Mouse (Mus musculus) left cerebral cortex, postnatal 36 days (tissue): ENCODE measurements around the gene Cyp2ab1. TPM values are rescaled to one million over a fixed set of nuclear protein-coding genes. Genes with fewer than 3 reads are reported as not detected.

Experiments used
- DNase-seq, 2 experiments: peaks; one replicate each; pipeline ENCODE4 v3.0.0; 2021 to 2022; ENCODE audit warnings: low spot score in 2 of 2, mixed read lengths in 1 of 2
- intact Hi-C: fragments of 180-260 bp; cut with DNase I; formaldehyde crosslinking; loops from one replicate; pipeline ENCODE4 v1.15.1; 2025
- total RNA-seq, 2 experiments: library from RNA; stranded (reverse); gene quantifications; 2 replicates each; pipeline ENCODE4 v1.2.3; 2021

Cyp2ab1 gene
- total RNA-seq, 2 experiments from 2014 or later, result not detected

DNA sequence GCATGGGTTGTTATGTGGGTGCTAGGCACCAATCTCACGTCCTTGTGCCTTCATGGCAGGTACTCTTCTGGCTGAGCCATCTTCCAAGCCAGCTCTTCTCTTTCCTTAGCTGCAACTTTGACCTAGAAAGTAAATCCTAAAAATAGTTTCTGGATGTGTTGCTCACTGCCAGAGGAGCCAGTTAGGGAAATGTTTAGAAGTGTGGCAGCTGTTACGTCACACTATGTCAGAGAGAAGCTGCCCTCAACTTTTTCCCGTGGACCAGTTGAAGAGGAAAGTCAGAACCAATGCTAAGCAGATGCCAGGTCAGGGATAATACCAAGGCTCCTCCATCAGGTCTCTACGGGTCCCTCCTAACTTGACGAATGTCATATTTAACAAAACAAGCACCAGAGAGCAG lies 45.8 kb downstream of the Cyp2ab1 start:
- DNase-seq, result no peak
- intact Hi-C loops, result no loop called here

GRCm38 (mm10) chr16:20272994-20273393 lies 52.2 kb downstream of the Cyp2ab1 start:
- intact Hi-C loops, result no loop called here
- DNase-seq, result no peak

DNA sequence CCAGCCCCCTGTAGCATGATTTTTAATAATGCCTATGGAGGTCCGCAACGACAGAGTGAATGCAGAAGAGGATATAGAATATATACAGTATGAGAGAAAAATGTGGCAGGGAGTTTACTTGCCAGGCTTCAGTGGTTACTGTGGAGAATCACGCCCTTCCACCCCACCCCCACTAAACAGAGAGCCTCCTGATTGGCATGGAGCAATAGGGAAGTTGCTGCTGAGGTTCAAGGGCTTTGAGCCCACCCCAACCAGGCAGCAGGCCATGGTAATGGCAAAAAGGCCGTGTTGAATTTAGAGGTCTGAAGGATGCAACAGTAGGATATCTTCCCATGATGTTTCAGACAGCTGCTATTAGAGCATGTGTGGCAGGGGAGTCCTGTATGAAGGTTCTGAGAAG lies 53.9 kb downstream of the Cyp2ab1 start:
- intact Hi-C loops, result no loop called here
- no peak for DNase-seq

GRCm38 (mm10) chr16:20265089-20265488 lies 60.1 kb downstream of the Cyp2ab1 start:
- intact Hi-C loops, result no loop called here
- DNase-seq, result no peak

Other genes starting within 250 kb of the Cyp2ab1 start
- 10 to 100 TPM; 72.7 to 93.4 TPM for gene Klhl24, start 227.9 kb downstream of the Cyp2ab1 start, total RNA-seq
- gene Yeats2, start 184.3 kb downstream of the Cyp2ab1 start, total RNA-seq, result 10 to 100 TPM; 28.9 to 41.3 TPM
- gene Map6d1, start 84.0 kb downstream of the Cyp2ab1 start, total RNA-seq, result 10 to 100 TPM; 44.8 to 53.3 TPM
- 10 to 100 TPM; 43.9 to 54.0 TPM for gene Parl, start 23.0 kb downstream of the Cyp2ab1 start, total RNA-seq
- gene Abcc5, start 101.0 kb upstream of the Cyp2ab1 start, total RNA-seq, result 100 to 1,000 TPM; 167 to 264 TPM
- gene Eif2b5, start 173.4 kb upstream of the Cyp2ab1 start, total RNA-seq, result 10 to 100 TPM; 56.4 to 66.8 TPM
- 10 to 100 TPM; 63.5 to 75.7 TPM for gene Dvl3, start 191.6 kb upstream of the Cyp2ab1 start, total RNA-seq
- 100 to 1,000 TPM; 792 to 907 TPM for gene Ap2m1, start 210.1 kb upstream of the Cyp2ab1 start, total RNA-seq
- gene Abcf3, start 223.2 kb upstream of the Cyp2ab1 start, total RNA-seq, result 100 to 1,000 TPM in 1 of 2 experiments, 10 to 100 TPM in 1; 88.3 to 102 TPM